Mouse (Mus musculus) heart, adult 2 months (tissue): Measurements from ENCODE around the gene Sprtn.

Experiments used
- CTCF ChIP-seq: fragments of 200-600 bp; IDR thresholded peaks from 2 replicates; pipeline ENCODE4 v1.8.1; 2022; ENCODE audit warnings: antibody characterized with exemption, mild to moderate bottlenecking, moderate library complexity
- EP300 ChIP-seq: fragments of 200-500 bp; IDR thresholded peaks from 2 replicates; pipeline ENCODE4 v1.6.1; 2011; ENCODE audit warnings: low read depth, low read length, control low read depth; ENCODE audit not compliant: insufficient read depth
- POLR2A ChIP-seq: fragments of 200-500 bp; IDR thresholded peaks from 2 replicates; pipeline ENCODE4 v1.6.1; 2011; ENCODE audit warnings: mild to moderate bottlenecking, low read depth, low read length, control low read depth; ENCODE audit not compliant: insufficient read depth

- TF ChIP-seq POLR2A: no peak
- no peak for TF ChIP-seq CTCF
- TF ChIP-seq EP300: no peak
Observed at GRCm38 (mm10) chr8:124892596-124892995, 5.1 kb upstream of the Sprtn start.
